Mouse (Mus musculus): ENCODE data around the gene Akr1e1. TPM values are rescaled to one million over a fixed set of nuclear protein-coding genes. Genes with fewer than 3 reads are reported as not detected.

The Akr1e1 gene
- 2.9 TPM for total RNA-seq (2023)

GRCm38 (mm10) chr13:4608961-4609409, at the start of gene Akr1e1:
TSS of gene Akr1e1 (minus strand) at chr13:4609174.

GRCm38 (mm10) chr13:4573871-4574270, 35.1 kb downstream of the Akr1e1 start, which contains the start of gene Akr1c21:
TSS of gene Akr1c21 (plus strand) at chr13:4574075.

Other genes starting within 250 kb of the Akr1e1 start
- not detected for gene Akr1c6, start 174.9 kb downstream of the Akr1e1 start, total RNA-seq (2023)
- not detected for gene Akr1c20, start 85.8 kb downstream of the Akr1e1 start, total RNA-seq (2023)
- not detected for gene Akr1c21, start 35.1 kb downstream of the Akr1e1 start, total RNA-seq (2023)

All from CD8-positive naive resting alpha-beta T cell, adult 57 days (primary cell).